Mouse (Mus musculus) urinary bladder, postnatal 25 days (tissue): ENCODE results near the gene BC034090.
"Not testable (repeated sequence)": the region's sequence is repeated elsewhere in the genome, so short reads cannot be mapped to it uniquely, and the experiment has no call there.

Experiments
- DNase-seq: peaks from one replicate; pipeline ENCODE4 v3.0.0; 2022; ENCODE audit warnings: low spot score

Gene BC034090

GRCm38 (mm10) chr1:155191219-155191618 lies 53.0 kb downstream of the BC034090 start:
- no peak for DNase-seq

DNA sequence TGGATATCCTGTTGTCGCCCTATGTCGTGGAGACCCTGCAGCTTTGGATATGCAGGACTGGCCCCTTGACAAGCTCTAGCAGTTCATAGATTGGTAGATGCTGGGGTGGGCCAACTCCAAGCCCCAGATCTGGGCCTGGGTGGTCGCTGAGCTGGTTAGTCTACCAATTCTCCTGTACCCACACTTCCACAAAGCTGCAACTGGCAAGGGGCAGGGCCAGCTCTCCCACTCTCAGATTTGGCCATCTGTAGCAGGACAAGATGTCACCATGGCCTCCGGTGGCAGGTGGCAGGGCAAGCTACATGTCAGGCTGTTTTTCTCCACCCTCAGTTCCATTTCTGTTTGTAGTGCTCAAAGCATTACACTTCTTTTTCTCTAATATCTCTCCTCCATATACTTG lies 55.6 kb downstream of the BC034090 start:
- DNase-seq, result no peak

DNA sequence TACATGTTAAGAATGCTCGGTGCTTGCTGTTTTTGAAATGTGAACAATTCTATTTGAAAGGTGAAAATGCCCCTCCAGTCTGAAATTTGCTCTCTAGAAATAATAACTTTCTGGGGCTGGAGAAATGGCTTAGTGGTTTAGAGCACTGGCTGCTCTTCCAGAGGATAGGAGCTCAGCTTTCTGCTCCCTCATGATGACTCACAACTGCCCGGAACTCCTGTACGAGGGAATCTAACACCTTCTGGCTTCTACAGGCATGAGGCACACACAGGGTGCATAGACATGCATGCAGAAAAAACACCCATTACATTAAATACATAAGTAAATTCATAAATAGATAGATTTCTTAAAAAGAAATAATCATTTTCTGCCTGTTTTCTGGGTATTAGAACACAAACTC lies 60.1 kb downstream of the BC034090 start:
- no peak for DNase-seq

DNA sequence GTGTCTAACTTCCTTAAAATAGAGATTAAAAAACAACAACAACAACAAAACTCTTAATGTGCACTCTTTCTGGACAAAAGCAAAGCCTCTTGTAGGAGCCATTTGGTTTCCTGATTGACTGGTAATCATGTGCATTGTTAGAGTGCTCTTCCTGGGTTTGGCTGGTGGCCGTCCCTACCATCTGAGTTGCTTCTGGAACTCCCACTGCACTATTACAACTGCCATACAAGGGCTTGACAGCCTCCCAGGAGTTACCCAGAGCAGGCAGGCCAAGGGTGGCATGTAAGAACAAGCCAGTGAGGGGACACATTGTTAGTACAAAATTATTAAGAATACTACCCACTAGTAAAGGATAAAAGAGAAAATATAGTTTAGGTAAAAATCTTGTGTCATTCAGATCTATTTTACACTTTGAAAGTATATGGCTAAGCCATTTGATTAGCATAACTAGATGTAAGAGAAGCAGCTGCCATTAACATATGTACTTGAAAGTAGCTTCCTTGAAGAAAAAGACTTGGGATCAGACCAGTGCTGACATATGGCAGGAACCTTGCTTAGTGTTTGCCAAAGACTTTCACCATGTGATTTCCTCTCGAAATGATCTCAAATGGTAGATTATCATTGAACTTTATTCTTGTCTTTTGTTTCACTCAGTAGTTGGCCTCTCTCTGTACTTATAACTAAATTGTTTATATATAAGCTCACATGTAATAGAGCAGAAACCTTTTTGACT lies 65.9 kb downstream of the BC034090 start:
- DNase-seq, result no peak

DNA sequence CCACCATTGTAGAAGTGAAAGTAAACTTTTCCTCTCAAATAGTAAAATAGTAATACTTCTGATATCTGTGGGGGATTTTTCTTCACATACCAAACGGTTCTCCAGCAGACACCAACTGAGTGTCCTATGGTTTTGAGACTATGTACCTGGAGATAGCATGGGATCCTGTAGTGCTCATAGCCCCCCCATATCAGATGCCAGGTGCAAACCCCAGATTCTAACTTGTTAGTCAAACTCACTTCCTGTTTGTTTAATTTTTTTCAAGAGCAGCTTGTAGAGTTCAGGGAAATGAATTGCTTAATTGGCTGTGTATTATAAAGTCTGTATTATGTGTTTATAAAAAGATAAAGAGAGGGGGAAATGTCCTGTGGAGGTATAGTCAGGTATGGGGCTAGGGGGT lies 69.8 kb downstream of the BC034090 start:
- DNase-seq, result no peak

- DNase-seq, result not testable (repeated sequence)
Measured at GRCm38 (mm10) chr1:155173644-155174016, 70.6 kb downstream of the BC034090 start.

DNA sequence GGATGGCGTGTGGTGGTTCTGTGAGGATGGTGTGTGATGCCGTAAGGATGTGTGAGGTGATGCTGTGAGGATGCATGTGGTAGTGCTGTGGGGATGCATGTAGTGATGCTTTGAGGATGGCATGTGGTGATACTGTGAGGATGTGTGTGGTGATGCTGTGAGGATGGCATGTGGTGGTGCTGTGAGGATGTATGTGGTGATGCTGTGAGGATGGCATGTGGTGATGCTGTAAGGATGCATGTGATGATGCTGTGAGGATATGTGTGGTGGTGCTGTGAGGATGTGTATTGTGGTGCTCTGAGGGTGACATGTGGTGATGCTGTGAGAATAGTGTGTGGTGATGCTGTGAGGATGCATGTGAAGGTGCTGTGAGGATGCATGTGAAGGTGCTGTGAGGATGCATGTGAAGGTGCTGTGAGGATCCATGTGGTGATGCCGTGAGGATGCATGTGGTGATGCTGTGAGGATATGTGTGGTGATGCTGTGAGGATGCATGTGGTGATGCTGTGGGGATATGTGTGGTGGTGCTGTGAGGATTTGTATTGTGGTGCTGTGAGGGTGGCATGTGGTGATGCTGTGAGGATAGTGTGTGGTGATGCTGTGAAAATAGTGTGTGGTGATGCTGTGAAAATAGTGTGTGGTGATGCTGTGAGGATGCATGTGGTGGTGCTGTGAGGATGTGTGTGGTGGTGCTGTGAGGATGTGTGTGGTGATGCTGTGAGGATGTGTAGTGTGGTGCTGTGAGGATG lies 71.2 kb downstream of the BC034090 start:
- no peak for DNase-seq

GRCm38 (mm10) chr1:155169935-155170334 lies 74.3 kb downstream of the BC034090 start:
- DNase-seq, result no peak

DNA sequence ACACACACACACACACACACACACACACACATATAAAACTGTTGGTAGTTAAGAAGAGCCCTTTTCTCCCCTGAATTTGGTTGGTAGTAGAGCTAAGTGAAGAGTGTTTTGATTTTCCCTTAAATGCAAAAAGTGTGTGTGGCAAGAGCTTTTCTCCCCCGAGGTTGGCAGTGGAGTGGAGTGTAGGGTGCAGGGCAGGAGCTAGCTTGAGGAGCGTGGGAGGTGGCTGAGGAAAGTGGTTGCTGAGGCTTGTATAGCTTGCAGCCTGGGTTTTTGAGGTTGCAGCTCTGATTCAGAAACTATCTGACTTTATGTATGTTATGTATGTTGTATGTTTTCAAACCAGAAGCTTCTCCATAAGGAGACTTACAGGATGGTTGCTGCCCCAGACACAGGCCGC lies 76.8 kb downstream of the BC034090 start:
- no peak for DNase-seq
